Mouse (Mus musculus): ENCODE measurements around the gene Polr2e.

Polr2e gene

GRCm38 (mm10) chr10:80030191-80030590, 9.4 kb downstream of the Polr2e start:
- no peak for TF ChIP-seq GATA4 (IDR thresholded peaks at IDR 0.05; ENCODE audit: insufficient replicate concordance, low read length)

GRCm38 (mm10) chr10:80028521-80028846, 11.1 kb downstream of the Polr2e start:
- TF ChIP-seq GATA4 (IDR thresholded peaks at IDR 0.05; ENCODE audit: insufficient replicate concordance, low read length) = no peak

- no peak for TF ChIP-seq GATA4 (IDR thresholded peaks at IDR 0.05; ENCODE audit: insufficient replicate concordance, low read length)
These were observed 11.7 kb downstream of the Polr2e start for GRCm38 (mm10) chr10:80027681-80028520.

GRCm38 (mm10) chr10:80025889-80026288, 13.7 kb downstream of the Polr2e start:
- TF ChIP-seq GATA4 (IDR thresholded peaks at IDR 0.05; ENCODE audit: insufficient replicate concordance, low read length) = no peak

GRCm38 (mm10) chr10:80025463-80025862, 14.1 kb downstream of the Polr2e start:
- no peak for TF ChIP-seq GATA4 (IDR thresholded peaks at IDR 0.05; ENCODE audit: insufficient replicate concordance, low read length)

- no peak for TF ChIP-seq GATA4 (IDR thresholded peaks at IDR 0.05; ENCODE audit: insufficient replicate concordance, low read length)
These were observed 14.6 kb downstream of the Polr2e start for GRCm38 (mm10) chr10:80025044-80025347.

GRCm38 (mm10) chr10:80024229-80025043, 15.2 kb downstream of the Polr2e start:
- TF ChIP-seq GATA4 (IDR thresholded peaks at IDR 0.05; ENCODE audit: insufficient replicate concordance, low read length) = no peak

GRCm38 (mm10) chr10:80023758-80024157, 15.8 kb downstream of the Polr2e start:
- TF ChIP-seq GATA4 (IDR thresholded peaks at IDR 0.05; ENCODE audit: insufficient replicate concordance, low read length) = no peak

GRCm38 (mm10) chr10:80022806-80023205, 16.8 kb downstream of the Polr2e start:
- TF ChIP-seq GATA4 (IDR thresholded peaks at IDR 0.05; ENCODE audit: insufficient replicate concordance, low read length) = no peak

GRCm38 (mm10) chr10:80022164-80022563, 17.4 kb downstream of the Polr2e start:
- TF ChIP-seq GATA4 (IDR thresholded peaks at IDR 0.05; ENCODE audit: insufficient replicate concordance, low read length) = no peak

- no peak for TF ChIP-seq GATA4 (IDR thresholded peaks at IDR 0.05; ENCODE audit: insufficient replicate concordance, low read length)
These were observed 18.3 kb downstream of the Polr2e start for GRCm38 (mm10) chr10:80021320-80021641.

GRCm38 (mm10) chr10:80020603-80021319, 18.8 kb downstream of the Polr2e start:
- TF ChIP-seq GATA4 (IDR thresholded peaks at IDR 0.05; ENCODE audit: insufficient replicate concordance, low read length) = no peak

- TF ChIP-seq GATA4 (IDR thresholded peaks at IDR 0.05; ENCODE audit: insufficient replicate concordance, low read length) = no peak
These were observed 19.4 kb downstream of the Polr2e start for GRCm38 (mm10) chr10:80020191-80020590.

GRCm38 (mm10) chr10:80019471-80020131, 20.0 kb downstream of the Polr2e start:
- TF ChIP-seq GATA4 (IDR thresholded peaks at IDR 0.05; ENCODE audit: insufficient replicate concordance, low read length) = no peak

- TF ChIP-seq GATA4 (IDR thresholded peaks at IDR 0.05; ENCODE audit: insufficient replicate concordance, low read length) = peak; percentile 81; the same call in 1 of the 2 replicates
These were observed 20.8 kb downstream of the Polr2e start for GRCm38 (mm10) chr10:80018739-80019297.

Data from liver, adult (tissue).